Mouse (Mus musculus) embryonic fibroblast, embryonic 13.5 days (primary cell): ENCODE results near the gene Znrf3.

Experiments used
- CTCF ChIP-seq: IDR thresholded peaks from 2 replicates; pipeline ENCODE4 v1.5.1; 2011; ENCODE audit warnings: mild to moderate bottlenecking, control low read depth, low read length, moderate library complexity, borderline replicate concordance; ENCODE audit not compliant: insufficient read depth
- POLR2A ChIP-seq: IDR thresholded peaks from 2 replicates; pipeline ENCODE4 v1.6.1; 2011; ENCODE audit warnings: low read depth, mild to moderate bottlenecking, control low read depth, low read length, moderate library complexity

GRCm38 (mm10) chr11:5355266-5355764 is 89.3 kb downstream of the Znrf3 start:
- TF ChIP-seq CTCF, result no peak
- TF ChIP-seq POLR2A, result no peak
